Mouse (Mus musculus) kidney, adult 11 months (tissue): ENCODE measurements around the gene Gm28269.

ENCODE experiments used
- DNase-seq: peaks from one replicate; pipeline ENCODE4 v3.0.0; 2022

The Gm28269 gene

DNA sequence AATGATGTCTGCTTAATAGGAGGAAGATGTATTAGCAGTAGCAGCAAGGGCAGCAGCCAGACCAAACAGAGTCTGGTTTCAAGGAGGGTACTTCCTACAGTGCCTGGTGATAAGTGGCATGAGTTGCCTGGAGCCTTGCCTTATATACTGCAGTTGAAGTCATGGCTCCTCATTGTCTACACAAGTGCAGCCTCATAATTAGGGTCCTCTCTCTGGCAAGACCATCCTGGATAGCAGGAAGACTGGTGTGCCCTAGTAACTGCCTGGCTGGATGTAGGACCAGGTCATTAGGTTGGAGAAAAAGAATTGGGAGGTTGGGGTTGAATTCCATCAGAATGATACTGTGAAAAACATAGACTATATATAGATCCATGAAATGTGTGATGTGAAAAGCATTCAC, at the start of gene Gm28269:
Gene Gm28269, minus strand, starts transcription at position 101 of the 400 bp plus-strand sequence.
- DNase-seq, result no peak

DNA sequence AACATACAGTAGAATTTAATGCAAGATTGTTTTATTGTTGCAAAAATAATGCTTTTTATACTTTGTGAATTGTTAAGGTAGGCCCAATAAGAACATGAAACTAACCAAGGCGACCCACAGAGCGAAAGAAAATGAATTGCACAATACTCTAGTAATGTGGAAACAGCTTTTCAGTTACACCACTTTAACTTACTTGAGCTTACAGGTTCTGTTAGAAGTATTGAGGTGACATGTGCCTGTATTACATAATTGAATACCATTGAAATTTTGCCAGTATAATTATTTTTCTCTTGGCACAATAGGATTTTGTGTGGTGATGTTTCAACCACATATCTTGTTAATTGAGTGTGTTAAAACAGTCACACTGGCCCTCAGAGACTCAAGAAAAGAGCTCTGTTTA, 28.0 kb downstream of the Gm28269 start:
- no peak for DNase-seq

GRCm38 (mm10) chrX:21715293-21715692, 29.6 kb downstream of the Gm28269 start:
- no peak for DNase-seq

DNA sequence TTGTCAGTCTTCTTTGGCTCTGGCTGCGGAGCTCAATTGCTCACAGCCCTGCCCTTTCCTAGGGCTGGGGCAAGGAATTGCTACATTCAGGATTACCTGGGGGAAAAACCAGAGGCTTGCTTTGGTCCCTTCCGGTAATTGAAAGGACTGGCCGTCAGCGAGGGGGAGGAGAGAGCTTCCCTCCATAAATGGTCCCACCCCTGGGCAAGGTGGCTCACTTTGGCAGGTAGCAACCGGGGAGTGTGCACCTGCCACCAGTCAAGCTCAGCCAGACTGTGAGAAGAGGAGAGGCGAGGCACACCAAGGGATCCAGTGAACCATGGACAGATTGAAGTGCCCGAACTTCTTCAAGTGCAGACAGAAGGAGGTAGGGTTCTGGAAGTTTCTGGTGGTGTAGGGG, 30.1 kb downstream of the Gm28269 start, which contains the start of gene Slc6a14:
Gene Slc6a14, plus strand, starts transcription at position 68 of the 400 bp plus-strand sequence.
- no peak for DNase-seq

DNA sequence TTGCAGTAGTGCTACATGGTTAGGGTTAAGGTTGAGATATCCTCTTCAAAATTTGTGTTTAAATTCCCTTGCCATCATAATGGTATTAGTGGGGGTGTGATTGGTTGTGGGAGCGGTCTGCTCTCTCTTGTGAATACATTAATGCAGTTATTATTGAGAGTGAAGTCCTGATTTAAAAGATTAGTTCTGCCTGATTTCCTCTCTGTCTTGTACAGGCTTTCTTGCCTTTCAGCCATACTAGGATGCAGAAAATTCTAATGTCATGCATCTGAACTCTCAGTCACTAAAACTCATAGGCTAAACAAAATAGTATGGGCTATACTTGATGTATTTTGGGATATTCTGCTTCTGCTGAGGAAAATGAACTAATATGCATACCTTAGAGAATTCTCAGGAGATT, 40.4 kb downstream of the Gm28269 start:
- DNase-seq, result no peak

GRCm38 (mm10) chrX:21701646-21702045, 43.3 kb downstream of the Gm28269 start:
- no peak for DNase-seq

DNA sequence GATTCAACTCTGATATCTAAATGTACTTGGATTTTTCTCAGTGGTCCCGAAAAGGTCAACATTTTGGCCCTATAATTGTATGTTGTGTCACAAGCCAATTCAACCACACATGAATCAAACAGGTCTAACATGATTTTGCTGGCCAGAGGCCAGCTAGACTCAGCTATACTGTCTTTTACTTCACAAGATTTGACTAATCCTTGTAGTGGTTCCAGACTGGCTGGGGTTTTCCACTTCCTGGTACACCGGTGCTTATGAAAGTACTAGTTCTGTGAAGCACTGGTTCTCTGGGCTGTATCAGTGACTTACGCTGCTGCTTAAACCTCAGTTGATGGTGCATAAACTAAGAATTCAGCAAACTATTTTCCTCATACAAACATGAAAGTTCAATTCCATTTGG, 49.2 kb downstream of the Gm28269 start:
- no peak for DNase-seq

GRCm38 (mm10) chrX:21695220-21695619, 49.7 kb downstream of the Gm28269 start:
- DNase-seq, result no peak
